Mouse (Mus musculus) adrenal gland, postnatal 14 days (tissue): ENCODE data around the gene Slc4a1ap. TPM values are rescaled to one million over a fixed set of nuclear protein-coding genes. Genes with fewer than 3 reads are reported as not detected.

Source experiments
- DNase-seq: peaks from one replicate; pipeline ENCODE4 v3.0.0; 2021; ENCODE audit warnings: mixed read lengths
- total RNA-seq: library from RNA; stranded (reverse); gene quantifications from 2 replicates; pipeline ENCODE4 v1.2.3, GENCODE M21; 2021

The Slc4a1ap gene
- total RNA-seq, 1 experiment from 2014 or later = 30.1 TPM

DNA sequence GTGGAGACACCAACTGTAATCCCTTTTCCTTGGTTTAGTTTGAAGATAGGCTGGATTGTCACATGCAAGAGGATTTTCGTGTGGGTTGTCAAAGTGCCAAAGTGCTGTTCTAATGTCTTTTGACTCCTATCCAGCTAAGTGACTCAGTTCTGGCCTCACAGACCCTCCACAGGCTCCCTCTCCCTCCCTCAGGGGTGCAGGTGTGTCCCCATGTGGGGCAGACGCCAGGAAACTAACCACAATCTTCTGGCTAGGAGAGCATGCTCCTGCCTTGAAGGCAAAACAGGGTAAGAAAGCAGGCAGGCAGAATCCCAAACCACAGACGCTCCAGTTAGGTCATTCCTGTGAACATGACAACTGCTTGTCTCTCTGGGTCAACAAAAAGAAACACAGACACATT is 79.4 kb downstream of the Slc4a1ap start:
- DNase-seq = peak; percentile 56

Other genes with a start within 250 kb of the Slc4a1ap start
- gene Ift172, start 235.9 kb upstream of the Slc4a1ap start, total RNA-seq = 36.0 and 41.5 TPM in 2 replicates
- 10.9 and 12.2 TPM in 2 replicates for gene Fndc4, start 230.9 kb upstream of the Slc4a1ap start, total RNA-seq
- gene Gckr, start 229.6 kb upstream of the Slc4a1ap start, total RNA-seq = 1.6 and 13.8 TPM in 2 replicates
- 20.1 and 23.2 TPM in 2 replicates for gene Zfp512, start 74.6 kb upstream of the Slc4a1ap start, total RNA-seq
- 0.23 TPM in 1 of 2 replicates, not detected in the other for gene 4930548H24Rik, start 41.3 kb upstream of the Slc4a1ap start, total RNA-seq
- gene Gpn1, start 32.3 kb upstream of the Slc4a1ap start, total RNA-seq = 23.0 and 25.8 TPM in 2 replicates
- gene Supt7l, start 812 bp downstream of the Slc4a1ap start, total RNA-seq = 18.6 and 20.1 TPM in 2 replicates
- gene Mrpl33, start 69.9 kb downstream of the Slc4a1ap start, total RNA-seq = 300 and 306 TPM in 2 replicates
- gene Rbks, start 170.6 kb downstream of the Slc4a1ap start, total RNA-seq = 10.2 and 10.3 TPM in 2 replicates
- 65.4 and 72.3 TPM in 2 replicates for gene Babam2, start 170.7 kb downstream of the Slc4a1ap start, total RNA-seq